Mouse (Mus musculus) gastrocnemius, postnatal 4 days (tissue): ENCODE measurements around the gene Chn2. TPM values are rescaled to one million over a fixed set of nuclear protein-coding genes. Genes with fewer than 3 reads are reported as not detected.

ENCODE experiments used
- DNase-seq, 2 experiments: peaks; one replicate each; pipeline ENCODE4 v3.0.0; 2021 to 2022; ENCODE audit warnings: low spot score in 2 of 2, mixed read lengths in 2 of 2
- total RNA-seq, 2 experiments: library from RNA; stranded (reverse); gene quantifications; 2 replicates each; pipeline ENCODE4 v1.2.3; 2021

Chn2 gene
- total RNA-seq, 2 experiments from 2014 or later, result 9.6 to 9.8 TPM

DNA sequence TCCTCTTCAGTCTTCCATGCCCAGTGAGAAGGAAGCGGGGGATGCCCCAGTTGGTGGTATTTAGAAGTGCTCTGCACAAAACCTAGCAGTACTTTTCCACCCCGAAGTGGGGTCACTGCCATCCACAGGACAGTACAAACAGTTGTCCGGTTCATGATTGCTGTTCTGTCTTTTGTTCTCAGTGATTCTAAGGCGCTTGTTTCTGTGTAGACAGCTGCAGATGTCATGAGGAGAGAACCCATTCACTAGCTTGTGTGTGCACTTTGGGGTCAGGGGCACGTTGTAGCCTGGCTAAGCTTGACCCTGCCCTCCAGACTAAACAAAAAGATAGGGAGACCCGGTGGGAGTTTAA is 234.0 kb downstream of the Chn2 start:
- DNase-seq, result no peak

DNA sequence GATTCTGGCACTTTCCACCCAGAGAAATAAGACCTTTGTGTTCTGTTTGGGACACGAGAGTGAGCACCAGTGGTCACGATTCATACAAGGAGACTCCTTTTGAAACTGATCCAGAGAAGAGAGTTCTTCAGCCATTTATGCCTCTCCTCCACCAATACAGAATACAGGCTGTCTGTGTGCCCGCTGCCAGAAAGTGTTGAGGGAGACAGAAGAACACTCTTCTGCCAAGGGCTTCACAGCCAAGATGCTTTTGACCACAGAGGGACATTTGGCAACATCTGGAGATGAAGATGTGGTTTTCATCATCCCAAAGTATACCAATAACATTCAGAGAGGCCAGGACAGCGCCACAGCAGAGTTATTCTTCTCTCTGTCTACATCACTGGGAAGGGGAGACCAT is 237.9 kb downstream of the Chn2 start:
- DNase-seq, result no peak

DNA sequence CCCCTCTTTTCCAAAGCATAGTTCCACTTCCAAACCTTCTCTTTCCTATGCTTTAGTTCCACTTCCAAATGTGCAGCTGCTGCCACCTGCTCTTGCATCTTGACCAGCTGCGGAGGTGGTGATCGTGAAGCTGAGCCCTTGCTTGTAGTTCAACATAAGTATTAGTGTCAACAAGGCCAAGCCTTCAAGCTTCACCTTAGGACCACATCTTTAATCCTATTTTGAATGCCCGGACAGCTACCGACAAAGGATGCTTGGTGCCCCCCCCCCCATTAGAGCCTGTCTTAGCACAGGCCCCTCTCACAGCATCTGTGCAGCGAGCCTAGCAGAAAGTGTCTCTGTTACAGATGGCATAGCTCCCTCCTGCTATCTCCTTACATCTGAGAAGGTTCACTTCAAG is 238.5 kb downstream of the Chn2 start:
- no peak for DNase-seq

DNA sequence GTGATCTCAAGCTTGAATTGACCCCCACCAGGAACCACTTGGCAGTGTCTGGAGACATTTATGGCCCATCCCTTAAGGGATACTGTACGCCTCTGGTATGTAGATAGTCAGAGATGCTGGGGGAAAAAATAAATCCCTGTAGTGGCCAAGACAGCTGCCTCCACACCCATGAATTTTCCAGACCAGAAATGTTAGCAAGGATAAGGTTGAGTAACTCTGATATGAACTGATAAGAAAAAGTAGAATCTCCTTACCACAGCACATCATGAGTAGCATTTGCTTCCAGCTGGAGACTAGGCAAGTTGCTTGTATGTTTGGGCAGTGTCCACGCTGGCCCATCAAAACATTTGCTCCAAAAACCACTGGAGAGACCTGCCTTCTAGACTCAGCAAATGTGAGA is 239.3 kb downstream of the Chn2 start:
- no peak for DNase-seq

DNA sequence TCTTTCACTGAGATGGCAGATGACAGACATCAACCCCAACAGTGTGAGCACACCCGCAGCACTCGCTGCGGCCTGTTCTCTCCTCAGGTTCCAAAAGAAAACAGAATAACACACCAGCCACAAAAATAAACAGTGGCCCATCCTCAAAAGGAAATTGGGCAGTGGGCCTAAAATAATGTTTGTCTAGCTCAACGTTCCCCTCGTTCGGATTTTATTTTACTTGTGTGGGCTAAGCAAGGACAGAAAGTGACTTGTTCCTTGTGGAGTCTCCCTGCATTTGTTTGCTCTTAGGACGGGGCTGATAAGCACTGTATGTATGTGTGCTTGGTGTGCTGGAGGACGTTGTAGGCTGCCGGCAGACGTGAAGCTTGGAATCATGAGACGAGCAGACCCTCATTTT is 240.0 kb downstream of the Chn2 start:
- no peak for DNase-seq

DNA sequence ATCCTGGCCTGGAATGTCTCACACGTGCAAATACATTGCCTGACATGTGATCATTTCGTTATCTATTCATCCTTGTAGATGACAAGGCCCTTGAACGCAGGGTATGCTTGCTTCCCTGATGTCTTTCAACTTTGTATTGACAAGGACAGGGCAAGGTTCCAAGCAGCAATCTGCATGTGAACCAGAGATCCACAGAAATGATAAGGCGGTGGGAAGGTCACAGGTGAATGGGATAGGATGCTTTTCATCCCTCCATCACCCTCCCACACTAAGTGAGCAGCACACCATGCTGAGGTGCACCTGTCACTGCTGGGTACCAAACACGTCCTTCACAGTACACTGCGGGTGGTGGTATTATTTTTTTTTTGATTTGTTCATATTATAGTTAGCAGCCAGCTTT is 240.9 kb downstream of the Chn2 start:
- DNase-seq, result no peak

DNA sequence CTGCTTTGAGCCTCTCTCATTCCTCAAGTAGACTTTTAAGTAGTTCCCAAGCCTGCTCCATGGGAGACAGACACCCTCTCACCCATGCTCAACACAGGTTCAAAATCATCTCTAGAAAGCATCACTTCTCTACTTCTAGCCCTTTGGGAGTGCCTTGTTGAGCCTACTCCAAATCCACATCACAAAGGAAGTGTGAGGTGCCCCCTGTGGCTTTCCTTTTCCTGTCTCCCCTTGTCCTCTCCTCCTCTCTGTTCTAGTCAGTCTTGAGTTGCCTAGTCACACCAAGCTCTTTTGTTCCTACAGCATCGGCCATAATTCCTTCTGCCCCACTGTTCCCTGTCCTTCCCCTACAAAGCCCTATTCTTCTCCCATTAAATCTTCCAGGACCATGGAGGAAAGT is 243.9 kb downstream of the Chn2 start:
- DNase-seq, result no peak

DNA sequence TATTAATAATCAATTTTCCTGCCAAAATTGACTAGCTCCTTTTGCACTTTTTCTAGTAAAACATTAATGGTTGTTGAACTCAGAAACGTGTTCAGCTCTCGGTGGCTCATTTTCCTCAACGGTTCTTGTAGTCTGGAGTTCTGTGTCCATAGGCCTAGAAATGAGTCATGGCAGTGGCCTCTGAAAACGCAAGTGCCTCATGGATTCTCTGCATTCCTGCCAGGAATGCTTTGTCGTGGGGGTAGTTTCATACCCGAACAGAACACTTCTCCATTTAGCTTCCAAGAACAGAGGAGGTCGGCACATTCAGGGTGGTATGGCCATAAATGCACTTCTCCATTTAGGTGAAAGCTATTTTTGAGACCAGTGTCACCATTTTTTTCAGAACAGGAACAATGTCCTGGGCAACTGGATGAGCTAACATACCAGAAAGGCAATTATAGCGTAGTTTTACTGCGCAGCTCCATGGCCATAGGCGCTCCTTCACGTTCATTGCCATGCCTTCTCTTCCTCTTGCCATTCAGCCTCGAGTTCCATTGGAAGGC is 244.9 kb downstream of the Chn2 start:
- no peak for DNase-seq

DNA sequence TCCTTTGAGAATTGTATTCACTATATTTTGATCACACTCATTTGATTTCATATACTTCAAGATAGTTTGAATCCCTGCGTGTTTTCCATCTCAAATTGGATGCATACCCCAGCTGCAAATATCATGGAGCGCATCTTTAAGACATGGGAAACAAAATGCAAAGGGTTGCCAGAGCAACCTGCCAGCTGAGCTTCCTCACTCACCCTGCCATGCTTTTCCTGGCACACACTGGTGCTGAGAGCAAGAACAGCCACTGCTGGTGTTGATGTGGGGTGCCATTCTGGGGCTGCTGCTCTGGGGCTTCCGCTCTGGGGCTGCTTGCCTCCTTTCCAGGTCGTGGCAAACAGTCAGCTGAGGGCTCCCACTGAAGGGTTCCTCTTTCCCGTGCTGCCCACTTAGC is 247.5 kb downstream of the Chn2 start:
- no peak for DNase-seq

DNA sequence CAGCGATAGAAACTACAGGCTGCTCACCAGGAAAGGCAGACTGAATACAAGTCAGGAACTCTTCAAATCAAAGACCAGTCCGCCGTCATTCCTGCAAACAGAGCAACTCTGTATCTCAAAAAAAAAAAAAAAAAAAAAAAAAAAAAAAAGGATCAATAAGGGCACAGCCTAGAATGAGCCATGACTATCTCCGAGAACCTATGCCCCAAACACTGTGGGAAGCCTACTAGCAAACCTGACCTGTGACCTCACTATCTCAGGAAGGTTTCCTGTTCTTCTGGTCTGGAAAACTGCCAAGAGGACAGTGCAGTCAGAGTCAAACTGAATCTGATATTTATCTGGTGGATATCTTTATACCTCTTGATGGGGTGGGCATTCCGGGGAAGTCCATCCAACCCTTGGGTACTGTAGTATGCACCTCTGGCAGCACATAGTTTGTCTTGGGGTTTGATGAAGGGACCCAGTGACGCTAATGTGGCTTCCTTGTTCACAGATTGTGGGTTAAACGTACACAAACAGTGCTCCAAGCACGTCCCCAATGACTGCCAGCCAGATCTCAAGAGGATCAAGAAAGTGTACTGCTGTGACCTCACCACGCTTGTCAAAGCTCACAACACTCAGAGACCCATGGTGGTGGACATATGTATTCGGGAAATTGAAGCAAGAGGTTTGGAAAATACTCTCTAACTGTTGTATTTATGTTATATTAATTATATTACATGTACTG is 250.6 kb downstream of the Chn2 start:
- DNase-seq, result no peak

DNA sequence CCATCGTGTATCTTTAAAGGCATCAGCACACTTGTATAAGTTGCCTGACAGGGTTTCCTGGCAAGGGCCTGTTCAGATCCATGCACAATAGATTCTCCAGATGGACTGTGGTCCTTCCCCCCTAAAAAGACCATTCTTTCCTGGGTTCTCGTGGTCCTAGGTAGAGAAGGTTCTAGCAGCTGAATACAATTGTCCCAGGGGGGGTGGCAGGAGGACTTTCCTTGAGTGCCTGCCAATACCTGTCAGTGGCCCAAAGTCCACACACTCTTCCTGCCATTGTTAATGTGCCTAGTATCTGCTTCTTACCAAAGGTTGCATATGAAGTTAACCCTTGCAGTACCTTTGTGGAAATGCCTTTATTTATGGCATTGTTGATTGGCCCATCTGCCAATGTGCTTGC is 257.9 kb downstream of the Chn2 start:
- DNase-seq, result no peak

DNA sequence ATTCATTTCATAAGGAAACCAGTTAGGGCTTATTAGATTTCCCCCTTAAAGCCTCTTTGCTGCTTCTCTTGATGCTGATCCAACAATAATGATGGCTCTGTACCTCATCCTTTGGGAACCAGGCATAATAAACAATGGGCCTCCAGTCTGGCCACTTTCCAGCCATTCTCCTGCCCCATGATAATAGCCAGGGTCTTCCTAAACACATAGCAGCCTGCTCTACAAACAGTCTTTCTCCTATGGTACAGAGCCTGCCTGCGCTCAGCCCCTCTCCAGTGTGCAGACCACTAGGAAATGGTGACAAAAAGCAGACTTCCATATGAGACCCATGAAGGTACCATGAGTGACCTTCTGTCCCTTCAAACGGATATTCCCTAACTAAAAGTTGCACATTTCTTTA is 260.1 kb downstream of the Chn2 start:
- DNase-seq, result no peak

DNA sequence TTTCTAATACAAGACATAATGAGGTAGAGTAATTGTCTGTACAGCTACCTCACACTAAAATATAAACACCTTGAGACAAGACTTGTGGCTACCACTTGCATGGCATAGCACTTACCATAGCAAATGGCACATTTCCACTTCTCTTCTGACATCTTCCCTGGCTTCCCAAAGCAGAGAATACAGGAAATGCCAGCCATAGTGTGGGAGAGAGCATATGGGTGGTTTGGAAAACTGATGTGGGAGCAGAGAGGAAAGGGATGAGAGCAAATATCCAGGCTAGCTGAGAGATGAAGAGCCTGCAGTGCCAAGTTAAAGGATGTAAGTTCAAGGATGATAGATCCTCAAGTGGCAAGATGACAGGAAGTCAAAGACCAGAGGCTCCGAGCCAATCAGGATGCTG is 266.4 kb downstream of the Chn2 start:
- no peak for DNase-seq

DNA sequence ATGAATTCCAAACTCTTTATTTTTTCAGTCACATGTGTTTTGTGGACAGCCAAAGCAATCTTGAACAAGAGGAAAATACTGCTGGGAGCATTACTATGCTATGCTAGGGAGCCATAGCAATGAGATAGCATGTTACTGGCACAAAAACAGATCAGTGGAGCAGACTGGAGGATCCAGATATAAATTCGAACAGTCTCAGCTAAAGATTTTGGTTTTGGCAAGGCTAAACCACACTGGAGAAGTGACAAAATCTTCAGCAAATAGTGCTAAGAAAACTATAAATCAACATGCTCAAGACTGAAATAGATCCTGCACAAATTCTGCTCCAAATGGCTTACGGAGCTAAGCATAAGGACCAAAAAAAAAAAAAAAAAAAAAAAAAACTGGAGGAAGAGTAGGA is 273.7 kb downstream of the Chn2 start:
- DNase-seq, result no peak

DNA sequence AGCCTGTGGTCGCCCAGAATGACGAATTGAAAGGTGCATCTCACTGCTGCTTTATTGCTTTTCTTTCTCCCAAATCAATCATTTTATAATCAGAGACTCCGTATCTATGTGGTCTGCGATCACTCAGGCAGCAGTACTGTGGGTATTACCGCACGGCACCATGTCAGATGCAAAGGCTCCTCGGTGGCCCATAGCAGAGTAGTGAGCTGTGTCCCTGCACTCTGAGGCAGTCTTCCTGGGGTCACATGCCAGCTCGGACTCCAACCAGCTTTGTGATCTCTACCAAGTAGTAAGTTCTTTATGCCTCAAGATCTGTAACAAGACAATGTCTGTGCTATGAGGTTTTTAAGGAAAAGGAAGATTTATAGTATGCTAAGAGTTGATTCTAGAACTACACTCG is 279.3 kb downstream of the Chn2 start:
- DNase-seq, result no peak

DNA sequence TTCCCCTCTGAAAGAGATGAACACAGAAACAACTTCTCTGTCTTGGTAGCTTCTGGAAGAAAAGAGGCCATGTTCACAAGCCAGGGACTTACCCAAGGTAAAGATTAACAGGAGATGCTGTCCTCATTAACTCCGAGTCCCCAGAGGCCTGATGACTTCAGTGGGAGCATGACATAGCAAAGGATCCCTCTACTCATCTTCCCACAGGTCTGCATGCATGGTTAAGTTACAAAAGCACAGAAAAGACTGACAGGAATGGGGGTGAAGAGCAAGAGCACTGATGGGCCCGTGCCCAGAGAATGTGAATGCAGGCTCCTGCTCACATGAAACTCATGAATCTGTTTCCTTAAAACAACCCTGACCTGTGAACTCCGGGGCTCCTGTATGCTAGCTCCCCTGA is 279.8 kb downstream of the Chn2 start:
- no peak for DNase-seq

DNA sequence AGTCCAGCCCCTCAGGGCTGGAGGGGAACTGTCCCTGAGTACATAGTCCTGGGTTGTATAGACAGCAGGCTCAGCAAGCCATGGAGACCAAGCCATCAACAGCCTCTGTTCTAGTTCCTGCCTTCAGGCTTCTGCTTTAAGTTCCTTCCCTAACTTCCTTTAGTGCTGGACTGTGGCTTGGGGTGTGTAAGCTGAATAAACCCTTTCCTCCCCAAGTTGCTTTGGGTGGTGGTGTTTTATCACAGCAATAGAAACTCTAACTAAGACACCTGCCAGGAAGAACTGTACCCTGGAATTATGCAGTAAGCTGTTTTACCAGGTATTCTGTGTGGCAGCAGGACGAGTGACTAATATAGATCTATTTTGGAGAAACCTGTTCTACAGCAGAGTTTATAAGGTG is 280.9 kb downstream of the Chn2 start:
- no peak for DNase-seq

DNA sequence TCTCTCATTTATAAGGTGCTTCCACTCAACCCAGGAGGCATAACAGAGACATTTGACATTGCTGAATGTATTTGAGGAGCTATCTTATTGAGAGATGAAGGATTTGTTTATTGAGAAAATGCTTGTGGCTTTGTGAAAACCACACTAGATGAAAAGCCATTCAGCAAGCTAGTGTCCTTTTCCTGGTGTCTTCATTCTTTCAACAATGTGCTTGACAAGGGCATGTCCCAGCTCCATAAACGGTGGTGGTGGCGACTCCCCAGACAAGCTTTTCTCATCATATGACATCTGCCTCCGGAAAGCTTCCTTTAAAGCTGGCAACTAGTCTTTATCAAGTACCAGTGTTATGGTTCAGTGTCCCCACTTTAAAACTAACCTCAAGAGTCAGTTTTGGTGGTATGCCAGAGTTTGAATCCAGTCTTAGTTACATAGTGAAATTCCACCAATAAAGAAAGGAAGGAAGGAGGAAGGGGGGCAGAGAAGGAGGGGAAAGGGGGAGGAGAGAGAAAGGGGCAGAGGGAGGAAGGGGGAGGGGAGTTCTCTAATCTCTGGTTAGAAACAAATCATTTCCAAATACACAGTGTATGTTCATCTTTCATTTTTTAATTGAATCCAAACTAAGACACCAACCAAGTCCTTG is 286.0 kb downstream of the Chn2 start, which contains the start of gene Prr15:
Gene Prr15, plus strand, starts transcription at position 590 of the 640 bp plus-strand sequence.
- DNase-seq, result no peak

DNA sequence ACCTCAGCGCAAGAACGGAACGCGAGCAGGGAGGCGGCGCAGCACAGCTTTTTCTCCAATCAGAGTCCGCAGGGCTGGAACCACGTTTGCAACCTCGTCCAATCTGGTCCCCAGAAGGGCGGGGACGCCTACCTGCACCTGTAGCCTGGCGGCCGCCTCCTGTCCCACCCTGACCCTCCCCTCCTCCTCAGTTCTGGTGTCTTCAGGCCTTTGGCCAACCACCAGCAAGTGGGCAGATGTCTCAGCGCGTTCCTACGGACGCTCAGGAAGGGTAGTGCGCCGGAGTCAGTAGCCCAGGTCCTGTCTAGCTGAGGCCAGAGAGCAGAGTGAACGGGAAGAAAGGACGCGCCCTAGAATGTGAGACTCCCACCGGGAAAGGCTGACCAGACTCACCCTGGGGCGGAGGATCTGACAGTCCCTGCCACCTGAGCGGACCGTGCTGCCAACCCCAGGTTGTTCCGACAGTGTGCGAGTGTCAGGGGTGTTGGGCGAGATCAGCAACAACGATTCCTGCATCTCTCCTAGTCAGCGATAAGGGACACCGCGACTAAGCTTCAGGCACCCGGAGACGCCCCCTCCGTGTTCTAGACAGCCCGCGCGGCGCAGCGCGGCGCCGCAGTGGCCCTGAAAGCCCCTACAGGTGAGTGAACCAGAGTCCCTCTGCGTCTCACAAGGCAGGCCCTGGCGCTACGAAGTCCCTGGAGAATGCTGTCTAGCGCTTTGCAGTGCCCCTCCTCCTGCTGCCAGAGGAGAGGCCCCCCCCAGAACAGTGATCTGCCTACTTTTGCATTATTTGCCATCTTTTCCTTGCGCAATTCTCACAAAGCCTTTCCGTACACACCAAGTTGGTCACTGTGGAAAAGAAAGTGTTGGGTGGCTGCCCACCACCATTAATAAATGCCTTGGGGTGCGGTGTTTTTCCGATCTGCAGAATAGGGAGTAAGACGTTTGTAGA is 287.6 kb downstream of the Chn2 start:
- peak in 1 of 2 experiments; percentile 36 for DNase-seq

DNA sequence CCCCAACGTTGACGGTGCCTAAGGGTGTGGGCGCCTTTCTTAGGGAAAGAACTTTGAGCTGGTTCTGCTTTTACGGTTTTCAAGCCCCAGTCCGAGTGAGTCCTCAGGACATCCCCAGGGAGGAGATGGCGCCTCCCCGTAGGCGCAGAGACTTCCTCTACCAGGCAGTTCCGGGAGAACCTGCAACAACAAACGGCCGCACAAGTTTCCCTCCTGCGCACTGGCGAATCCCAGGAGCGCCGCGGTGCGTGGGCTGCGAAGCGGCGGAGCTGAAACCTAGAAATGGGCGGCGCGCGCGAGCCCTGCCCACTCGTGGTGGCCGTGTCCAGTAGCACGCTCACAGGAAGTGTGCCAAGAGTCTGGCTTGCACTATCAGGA is 288.3 kb downstream of the Chn2 start:
- DNase-seq, result peak; percentile 30 to 62

DNA sequence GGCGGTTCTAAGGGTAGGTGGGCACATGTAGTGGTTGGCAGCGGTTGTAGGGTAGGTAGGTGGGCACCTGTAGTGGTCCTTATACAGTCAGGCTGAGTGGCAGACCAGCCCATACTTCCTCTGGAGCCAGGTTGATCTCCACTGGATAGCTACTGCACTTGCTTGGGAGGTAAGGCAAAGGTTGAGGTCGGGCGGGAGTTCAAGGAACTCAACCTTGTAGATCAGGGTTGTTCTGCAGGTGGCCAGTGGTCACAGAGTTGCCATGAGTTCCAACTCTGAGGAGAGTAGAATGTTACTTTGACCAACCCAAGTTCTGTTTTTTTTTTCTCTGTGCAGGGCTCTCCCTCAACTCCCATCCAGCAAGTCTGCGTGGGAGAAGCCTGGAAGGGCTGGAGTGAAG is 289.4 kb downstream of the Chn2 start:
- no peak for DNase-seq

DNA sequence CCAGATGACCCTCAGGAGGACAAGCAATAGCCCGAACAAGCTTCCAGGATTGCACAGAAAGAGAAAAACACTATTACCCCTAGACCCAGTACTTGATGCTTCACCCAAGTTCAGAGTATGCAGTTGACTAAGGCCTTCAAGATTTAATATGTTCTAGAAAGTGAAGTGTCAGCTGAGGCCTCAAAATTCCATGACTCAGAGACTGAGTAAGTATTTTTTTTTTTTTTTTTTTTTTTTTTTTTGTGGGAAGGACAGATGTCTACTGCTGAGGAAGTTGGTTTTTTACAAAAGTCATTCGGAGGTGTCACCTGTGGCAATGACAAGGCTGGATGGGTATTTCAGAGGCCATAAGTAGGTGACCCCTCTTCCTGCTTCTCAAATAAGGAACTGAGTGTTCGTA is 290.2 kb downstream of the Chn2 start:
- DNase-seq, result no peak
